ENCODE assay signal across 9 mouse cellular contexts in the genomic region with DNA sequence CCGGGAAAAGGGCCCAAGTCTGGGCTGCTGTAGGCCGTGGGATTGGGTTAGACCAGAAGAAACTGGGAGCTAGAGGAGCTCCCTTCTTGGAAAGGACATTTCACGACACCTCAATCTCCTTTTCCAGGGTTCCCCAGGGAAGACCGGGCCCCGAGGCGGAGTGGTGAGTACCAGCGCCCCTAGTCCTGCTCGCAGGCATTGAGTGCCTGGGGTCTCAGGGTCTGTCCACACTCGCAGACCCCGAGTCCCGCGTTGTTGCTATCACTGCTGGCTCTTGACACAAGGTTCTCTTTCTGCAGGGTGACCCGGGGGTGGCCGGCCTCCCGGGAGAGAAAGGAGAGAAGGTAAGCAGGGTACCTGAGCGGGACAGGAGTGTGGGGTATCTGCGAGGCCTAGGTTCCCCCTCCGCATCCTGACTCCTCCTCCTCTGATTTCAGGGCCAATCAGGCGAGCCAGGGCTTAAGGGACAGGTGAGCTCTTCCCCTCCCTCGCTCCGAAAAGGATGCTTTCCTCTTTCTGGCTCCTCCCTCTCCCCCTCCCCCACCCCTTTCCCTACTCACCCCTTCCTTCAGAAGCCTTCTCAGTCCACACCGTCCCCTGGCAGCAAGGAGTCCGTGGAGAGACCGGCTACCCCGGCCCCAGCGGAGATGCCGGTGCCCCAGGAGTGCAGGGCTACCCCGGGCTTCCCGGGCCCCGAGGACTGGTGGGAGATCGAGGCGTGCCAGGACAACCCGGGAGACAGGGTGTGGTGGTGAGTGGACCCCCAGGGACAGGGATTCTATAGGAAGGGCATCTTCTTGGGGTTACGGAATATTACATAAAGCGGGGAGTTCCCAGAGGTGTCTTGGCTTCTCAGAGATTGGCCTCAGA. TPM values are rescaled to one million over a fixed set of nuclear protein-coding genes. Genes with fewer than 3 reads are reported as not detected.
DNase-seq lines count a peak whose midpoint lies in the region; ATAC-seq lines count a peak whose summit lies in the region.
"Had no signal": no experiment of that assay in that cellular context is flagged by ENCODE, and none has a peak within 500 bp of the region (broad histone marks: within the 10 kb centered on the region; RNA-seq: fewer than 3 reads in every experiment).

No protein-coding gene starts in this region.

- H3K36me3 ChIP-seq in heart, embryonic 10.5 days, result no peaks in the 10 kb centered on the region
- H3K36me3 ChIP-seq in embryonic facial prominence, embryonic 12.5 days, result peaks cover 9% of the 10 kb centered on the region; the same call in 1 of the 2 replicates
- H3K36me3 ChIP-seq in limb, embryonic 15.5 days, result peaks cover 12% of the 10 kb centered on the region; the same call in 1 of the 2 replicates

- H3K9me3 ChIP-seq in heart, embryonic 10.5 days, result no peaks in the 10 kb centered on the region
- no peaks in the 10 kb centered on the region for H3K9me3 ChIP-seq in embryonic facial prominence, embryonic 12.5 days
- no peaks in the 10 kb centered on the region for H3K9me3 ChIP-seq in limb, embryonic 15.5 days

- H3K4me1 ChIP-seq in heart, embryonic 10.5 days, result peaks cover 17% of the 10 kb centered on the region
- H3K4me1 ChIP-seq in embryonic facial prominence, embryonic 12.5 days, result no peaks in the 10 kb centered on the region
- peaks cover 12% of the 10 kb centered on the region; the same call in 1 of the 2 replicates for H3K4me1 ChIP-seq in limb, embryonic 15.5 days

- DNase-seq in heart, embryonic 10.5 days (ENCODE audit: low spot score), result no peak
- no peak for DNase-seq in heart, postnatal 36 days
- DNase-seq in ES-CJ7 (ENCODE audit: low read depth, low spot score), result peak; percentile 38
- DNase-seq in retina, postnatal 1 day, result no peak
- no peak for DNase-seq in kidney, adult 9 months
- no peak for DNase-seq in gastrocnemius, postnatal 36 days

- peak overlapping the region; percentile 48 for H3K4me3 ChIP-seq in heart, embryonic 10.5 days
- peak overlapping the region; percentile 9; the same call in 1 of the 2 replicates for H3K4me3 ChIP-seq in embryonic facial prominence, embryonic 12.5 days
- peak overlapping the region; percentile 8; the same call in 1 of the 2 replicates for H3K4me3 ChIP-seq in limb, embryonic 15.5 days

- 6% methylated on average over 35 of the region's 35 CpGs for WGBS in heart, embryonic 10.5 days
- 14% methylated on average over 35 of the region's 35 CpGs for WGBS in embryonic facial prominence, embryonic 12.5 days
- 13% methylated on average over 35 of the region's 35 CpGs for WGBS in limb, embryonic 15.5 days

- no peak overlapping the region; the same call in 1 of the 2 replicates for H3K27ac ChIP-seq in heart, embryonic 10.5 days
- no peak overlapping the region for H3K27ac ChIP-seq in embryonic facial prominence, embryonic 12.5 days
- peak overlapping the region; percentile 38; the same call in 1 of the 2 replicates for H3K27ac ChIP-seq in limb, embryonic 15.5 days

- intact Hi-C loops in heart, postnatal 36 days (cut with DNase I), result no loop called here
- intact Hi-C loops in gastrocnemius, postnatal 36 days (cut with DNase I), result no loop called here

- ATAC-seq in embryonic facial prominence, embryonic 12.5 days (ENCODE audit: insufficient number of reproducible peaks, insufficient read depth, low FRiP score, low TSS enrichment), result no peak
- ATAC-seq in limb, embryonic 15.5 days (ENCODE audit: insufficient number of reproducible peaks, low FRiP score, low TSS enrichment, low read depth), result no peak

- peak overlapping the region; percentile 45 for H3K4me2 ChIP-seq in embryonic facial prominence, embryonic 12.5 days (replicated peaks)
- H3K4me2 ChIP-seq in limb, embryonic 15.5 days, result peak overlapping the region; percentile 27; the same call in 1 of the 2 replicates

- peak overlapping the region; percentile 4; the same call in 1 of the 2 replicates for H3K9ac ChIP-seq in embryonic facial prominence, embryonic 12.5 days
- H3K9ac ChIP-seq in limb, embryonic 15.5 days, result no peak overlapping the region

- H3K27me3 ChIP-seq in heart, embryonic 10.5 days (ENCODE audit: insufficient read depth, poor library complexity, severe bottlenecking), result peaks cover 47% of the 10 kb centered on the region
- 0 out of 2 replicates have a peak, but pooled peaks cover 5% of the 10 kb centered on the region for H3K27me3 ChIP-seq in embryonic facial prominence, embryonic 12.5 days
- peaks cover 15% of the 10 kb centered on the region for H3K27me3 ChIP-seq in limb, embryonic 15.5 days

RNA-seq across cellular contexts. Expression of a gene that starts 13.5 kb away (rescaled TPM):
- polyA plus RNA-seq in heart, embryonic 10.5 days (2016; fragmentation: Nextera tagmentation; extraction: Ambion mirVana), result 3.3 and 6.4 TPM in 2 replicates
- under 1 TPM in 1 of 2 experiments, not detected in 1; 0.50 TPM for total RNA-seq in heart, postnatal 36 days (2021)
- 61.6 and 62.4 TPM in 2 replicates for polyA plus RNA-seq in embryonic facial prominence, embryonic 12.5 days (2016; fragmentation: Nextera tagmentation; extraction: Ambion mirVana)
- polyA plus RNA-seq in limb, embryonic 15.5 days (2015; fragmentation: Nextera tagmentation; extraction: Ambion mirVana), result 110 and 122 TPM in 2 replicates
- total RNA-seq in gastrocnemius, postnatal 36 days (2021), result under 1 TPM; 0.23 to 0.54 TPM
- polyA plus RNA-seq: C2C12 had no signal

RNA-seq across cellular contexts. Expression of a gene that starts 35.6 kb away (rescaled TPM):
- 14.1 and 18.6 TPM in 2 replicates for polyA plus RNA-seq in heart, embryonic 10.5 days (2016; fragmentation: Nextera tagmentation; extraction: Ambion mirVana)
- total RNA-seq in heart, postnatal 36 days (2021), result 10 to 100 TPM; 40.0 to 47.7 TPM
- polyA plus RNA-seq in embryonic facial prominence, embryonic 12.5 days (2016; fragmentation: Nextera tagmentation; extraction: Ambion mirVana), result 19.3 and 22.6 TPM in 2 replicates
- polyA plus RNA-seq in limb, embryonic 15.5 days (2015; fragmentation: Nextera tagmentation; extraction: Ambion mirVana), result 11.6 and 13.2 TPM in 2 replicates
- total RNA-seq in gastrocnemius, postnatal 36 days (2021), result 10 to 100 TPM; 13.7 to 14.4 TPM

RNA-seq across cellular contexts. Expression of a gene that starts 45.4 kb away (rescaled TPM):
- 31.3 and 33.3 TPM in 2 replicates for polyA plus RNA-seq in heart, embryonic 10.5 days (2016; fragmentation: Nextera tagmentation; extraction: Ambion mirVana)
- 10 to 100 TPM; 21.7 to 24.6 TPM for total RNA-seq in heart, postnatal 36 days (2021)
- polyA plus RNA-seq in embryonic facial prominence, embryonic 12.5 days (2016; fragmentation: Nextera tagmentation; extraction: Ambion mirVana), result 23.0 and 25.2 TPM in 2 replicates
- 27.9 and 30.7 TPM in 2 replicates for polyA plus RNA-seq in limb, embryonic 15.5 days (2015; fragmentation: Nextera tagmentation; extraction: Ambion mirVana)
- total RNA-seq in gastrocnemius, postnatal 36 days (2021), result 10 to 100 TPM; 15.7 to 16.1 TPM

RNA-seq across cellular contexts. Expression of a gene that starts 56.3 kb away (rescaled TPM):
- polyA plus RNA-seq in heart, embryonic 10.5 days (2016; fragmentation: Nextera tagmentation; extraction: Ambion mirVana), result not detected in 2 replicates
- not detected for total RNA-seq in heart, postnatal 36 days (2021)
- polyA plus RNA-seq in embryonic facial prominence, embryonic 12.5 days (2016; fragmentation: Nextera tagmentation; extraction: Ambion mirVana), result not detected in 2 replicates
- not detected in 2 replicates for polyA plus RNA-seq in limb, embryonic 15.5 days (2015; fragmentation: Nextera tagmentation; extraction: Ambion mirVana)
- total RNA-seq in gastrocnemius, postnatal 36 days (2021), result not detected
- polyA plus RNA-seq: C2C12 had no signal
